Mouse (Mus musculus) frontal cortex, postnatal 14 days (tissue): ENCODE results near the gene Gm29797.

Experiments used
- DNase-seq, 2 experiments: peaks; one replicate each; pipeline ENCODE4 v3.0.0; 2022; ENCODE audit warnings: low spot score in 2 of 2

Gm29797 gene

GRCm38 (mm10) chr2:181671984-181672383 lies 15.2 kb downstream of the Gm29797 start:
- no peak for DNase-seq

- no peak for DNase-seq
These were observed 16.7 kb downstream of the Gm29797 start for GRCm38 (mm10) chr2:181673501-181673900.

GRCm38 (mm10) chr2:181674934-181675333 lies 18.1 kb downstream of the Gm29797 start:
- no peak for DNase-seq

GRCm38 (mm10) chr2:181675454-181675853 lies 18.6 kb downstream of the Gm29797 start:
- DNase-seq, result no peak

GRCm38 (mm10) chr2:181676424-181676823 lies 19.6 kb downstream of the Gm29797 start:
- no peak for DNase-seq

- DNase-seq, result no peak
These were observed 20.4 kb downstream of the Gm29797 start for GRCm38 (mm10) chr2:181677096-181677754.

GRCm38 (mm10) chr2:181677755-181678098 lies 20.9 kb downstream of the Gm29797 start:
- no peak for DNase-seq

GRCm38 (mm10) chr2:181678780-181679179 lies 21.9 kb downstream of the Gm29797 start:
- DNase-seq, result peak; percentile 60 to 61

GRCm38 (mm10) chr2:181679951-181680715 lies 23.3 kb downstream of the Gm29797 start, which contains the start of gene Tcea2:
Gene Tcea2 (plus strand): TSS chr2:181680310.
- DNase-seq, result peak; percentile 49 to 66

- DNase-seq, result no peak
These were observed 23.9 kb downstream of the Gm29797 start for GRCm38 (mm10) chr2:181680716-181681117.

GRCm38 (mm10) chr2:181681978-181682377 lies 25.1 kb downstream of the Gm29797 start:
- DNase-seq, result no peak

GRCm38 (mm10) chr2:181683381-181683780 lies 26.5 kb downstream of the Gm29797 start:
- DNase-seq, result no peak

- no peak for DNase-seq
These were observed 27.9 kb downstream of the Gm29797 start for GRCm38 (mm10) chr2:181684713-181685112.

GRCm38 (mm10) chr2:181685686-181686085 lies 28.9 kb downstream of the Gm29797 start:
- DNase-seq, result no peak

GRCm38 (mm10) chr2:181687586-181687985 lies 30.8 kb downstream of the Gm29797 start:
- DNase-seq, result no peak

GRCm38 (mm10) chr2:181689466-181690160 lies 32.8 kb downstream of the Gm29797 start:
- peak in 1 of 2 experiments; percentile 18 for DNase-seq

- DNase-seq, result no peak
These were observed 34.2 kb downstream of the Gm29797 start for GRCm38 (mm10) chr2:181691083-181691482.

GRCm38 (mm10) chr2:181691571-181691970 lies 34.7 kb downstream of the Gm29797 start:
- no peak for DNase-seq

- no peak for DNase-seq
These were observed 35.5 kb downstream of the Gm29797 start for GRCm38 (mm10) chr2:181692304-181692703.

- peak; percentile 66 to 73 for DNase-seq
These were observed 36.8 kb downstream of the Gm29797 start, which contains the start of gene Rgs19 for GRCm38 (mm10) chr2:181693339-181694280. Gene Rgs19 (minus strand): TSS chr2:181693977.

GRCm38 (mm10) chr2:181694581-181694980 lies 37.7 kb downstream of the Gm29797 start:
- DNase-seq, result no peak
